Mouse (Mus musculus): ENCODE results near the gene Sycp2. TPM values are rescaled to one million over a fixed set of nuclear protein-coding genes. Genes with fewer than 3 reads are reported as not detected.

The Sycp2 gene
- polyA plus RNA-seq, 1 experiment from 2014 or later: 0.10 TPM

DNA sequence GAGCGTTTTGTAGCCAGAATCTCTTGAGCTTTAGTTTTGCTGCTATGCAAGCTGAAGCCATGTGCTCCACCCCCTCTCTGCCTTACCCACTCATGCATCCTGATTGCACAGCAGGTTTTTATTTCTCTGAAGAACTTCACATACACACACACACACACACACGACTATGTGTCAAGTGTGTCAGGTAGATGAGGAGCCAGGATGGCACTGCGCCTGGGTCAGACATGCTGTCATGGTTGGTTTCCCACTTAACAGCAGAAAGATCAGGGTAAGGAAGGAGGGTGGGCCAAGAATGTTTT lies 7.6 kb upstream of the Sycp2 start:
- Histone ChIP-seq H3K9ac (replicated peaks; ENCODE audit: low read depth) (no peak overlapping the region), H3K9me3 (ENCODE audit: low read length) (no peaks in the 10 kb centered on the region), H3K27me3 (replicated peaks; ENCODE audit: insufficient read depth, low read length) (0 out of 2 replicates have a peak, but pooled peaks cover 2% of the 10 kb centered on the region), H3K4me2 (replicated peaks; ENCODE audit: low read depth, low read length) (peak overlapping the region; percentile 95), H3K36me3 (ENCODE audit: insufficient read depth, low read length) (no peaks in the 10 kb centered on the region), H3K4me3 (ENCODE audit: low read depth, low read length) (peak overlapping the region; percentile 67), H3K4me1 (ENCODE audit: insufficient read depth, low read depth, low read length) (peaks cover 7% of the 10 kb centered on the region), H3K27ac (ENCODE audit: low read length) (no peak overlapping the region)
- WGBS: 27% methylated on average over 3 of the region's 3 CpGs
- TF ChIP-seq EP300 (IDR thresholded peaks at IDR 0.05) (no peak), CTCF (IDR thresholded peaks at IDR 0.05) (no peak)
- DNase-seq (ENCODE audit: low spot score) (no peak), ATAC-seq (no peak)

DNA sequence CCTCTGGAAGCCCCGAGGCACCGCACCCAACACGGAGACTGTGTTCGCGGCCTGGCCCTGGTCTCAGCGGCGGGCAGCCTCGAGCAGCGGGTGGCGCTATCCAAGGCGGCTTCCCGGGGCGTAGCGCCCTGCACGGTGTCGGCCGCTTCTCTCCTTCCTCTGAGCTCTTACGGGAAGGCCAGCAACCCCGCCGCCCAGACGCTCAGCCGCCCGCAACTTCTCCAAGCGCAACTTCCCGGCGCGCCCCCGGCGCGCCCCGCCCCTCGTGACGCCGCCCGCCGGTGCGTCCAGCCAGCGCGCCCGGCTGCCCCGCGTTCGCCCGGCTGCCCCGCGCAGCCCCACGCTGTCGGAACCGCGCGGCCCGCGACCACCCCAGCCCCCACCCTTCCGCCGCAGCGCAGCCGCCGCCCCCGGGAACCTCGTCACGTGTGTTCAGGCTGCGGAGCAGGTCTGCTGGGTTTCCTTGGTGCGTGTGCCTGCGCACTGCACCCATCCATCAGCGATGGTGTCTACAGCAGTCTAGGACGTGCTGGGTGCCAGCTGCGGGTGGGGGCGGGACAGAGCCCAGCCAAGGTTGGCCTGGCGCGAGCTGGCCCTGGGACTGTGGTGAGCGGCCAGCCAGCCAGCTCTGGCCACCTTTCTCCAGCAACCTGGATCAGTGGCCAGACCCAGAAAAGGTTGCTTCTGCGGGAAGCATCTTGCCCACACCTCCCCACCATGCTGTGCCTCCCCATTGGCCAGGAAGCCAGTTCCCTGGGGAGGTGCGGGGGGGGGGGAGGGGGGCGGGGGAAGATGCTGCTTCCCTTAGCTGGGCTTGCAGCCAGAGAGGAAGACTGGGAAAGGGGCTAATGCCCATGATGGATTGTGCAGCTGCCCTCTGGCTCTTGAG lies 7.0 kb upstream of the Sycp2 start, which contains the start of the genes Ppp1r3d and Fam217b:
Ppp1r3d (minus strand) TSS at position 212 of the 889 bp plus-strand sequence.
Fam217b (plus strand) TSS at position 264 of the 889 bp plus-strand sequence.
- H3K36me3 ChIP-seq (ENCODE audit: insufficient read depth, low read length): no peaks in the 10 kb centered on the region
- ATAC-seq (peak; percentile 76), DNase-seq (ENCODE audit: low spot score) (peak; percentile 63)
- whole genome bisulfite sequencing: 0% methylated on average over 46 of the region's 74 CpGs
- no peaks in the 10 kb centered on the region for H3K9me3 ChIP-seq (ENCODE audit: low read length)
- H3K27ac ChIP-seq (ENCODE audit: low read length): peak within 1 kb of the TSS; percentile 38
- H3K9ac ChIP-seq (replicated peaks; ENCODE audit: low read depth): peak within 1 kb of the TSS; percentile 16
- peak within 1 kb of the TSS; percentile 67 for H3K4me3 ChIP-seq (ENCODE audit: low read depth, low read length)
- H3K27me3 ChIP-seq (replicated peaks; ENCODE audit: insufficient read depth, low read length): 0 out of 2 replicates have a peak, but pooled peaks cover 2% of the 10 kb centered on the region
- peak within 1 kb of the TSS; percentile 95 for H3K4me2 ChIP-seq (replicated peaks; ENCODE audit: low read depth, low read length)
- peaks cover 7% of the 10 kb centered on the region for H3K4me1 ChIP-seq (ENCODE audit: insufficient read depth, low read depth, low read length)
- TF ChIP-seq EP300 (IDR thresholded peaks at IDR 0.05) (no peak), CTCF (IDR thresholded peaks at IDR 0.05) (peak; percentile 47)

DNA sequence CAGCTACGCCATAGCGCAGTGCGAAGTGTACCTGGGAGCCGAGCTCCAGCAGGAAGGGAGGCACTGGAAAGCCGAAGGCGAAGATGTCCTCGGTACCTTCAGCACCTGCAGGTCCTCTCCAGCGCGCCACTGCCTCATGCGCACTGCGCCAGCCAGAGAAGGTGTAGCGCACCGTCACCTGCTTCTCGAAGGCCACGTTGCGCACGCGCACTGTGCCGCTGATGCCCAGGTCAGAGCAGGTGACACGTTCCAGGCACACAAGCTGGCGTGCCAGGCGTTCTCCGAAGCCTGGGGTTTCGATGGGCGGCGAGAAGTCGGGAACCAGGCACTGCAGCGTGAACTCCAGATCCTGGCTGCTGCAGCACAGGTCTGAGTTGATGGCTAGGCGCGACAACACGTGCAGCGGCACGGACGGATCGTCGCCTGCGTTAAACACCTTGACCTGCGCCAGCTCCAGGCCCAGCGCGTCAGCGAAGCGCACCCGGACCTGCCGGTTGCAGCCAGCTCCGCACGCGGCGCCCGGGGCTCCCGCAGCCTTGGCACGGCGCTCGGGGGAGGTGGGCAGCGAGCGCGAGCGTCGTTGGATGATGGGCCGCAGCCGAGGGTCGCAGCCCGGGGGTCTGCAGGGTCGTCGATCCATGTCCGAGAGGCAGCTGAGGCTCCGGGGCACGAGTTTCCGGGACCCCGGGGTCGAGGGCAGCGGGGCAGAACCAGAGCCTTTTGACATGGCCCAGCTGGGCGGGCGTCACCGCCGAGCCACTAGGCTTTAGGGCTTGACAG lies 6.2 kb upstream of the Sycp2 start:
- no peak for TF ChIP-seq CTCF (IDR thresholded peaks at IDR 0.05)
- no peak for TF ChIP-seq EP300 (IDR thresholded peaks at IDR 0.05)
- WGBS: 16% methylated on average over 63 of the region's 75 CpGs
- Histone ChIP-seq H3K4me3 (ENCODE audit: low read depth, low read length) (peak overlapping the region; percentile 67), H3K27me3 (replicated peaks; ENCODE audit: insufficient read depth, low read length) (0 out of 2 replicates have a peak, but pooled peaks cover 2% of the 10 kb centered on the region), H3K36me3 (ENCODE audit: insufficient read depth, low read length) (no peaks in the 10 kb centered on the region), H3K4me1 (ENCODE audit: insufficient read depth, low read depth, low read length) (peaks cover 7% of the 10 kb centered on the region), H3K9me3 (ENCODE audit: low read length) (no peaks in the 10 kb centered on the region), H3K27ac (ENCODE audit: low read length) (peak overlapping the region; percentile 38; the same call in 1 of the 2 replicates), H3K9ac (replicated peaks; ENCODE audit: low read depth) (peak overlapping the region; percentile 16), H3K4me2 (replicated peaks; ENCODE audit: low read depth, low read length) (peak overlapping the region; percentile 95)
- DNase-seq (ENCODE audit: low spot score): no peak
- ATAC-seq: no peak

DNA sequence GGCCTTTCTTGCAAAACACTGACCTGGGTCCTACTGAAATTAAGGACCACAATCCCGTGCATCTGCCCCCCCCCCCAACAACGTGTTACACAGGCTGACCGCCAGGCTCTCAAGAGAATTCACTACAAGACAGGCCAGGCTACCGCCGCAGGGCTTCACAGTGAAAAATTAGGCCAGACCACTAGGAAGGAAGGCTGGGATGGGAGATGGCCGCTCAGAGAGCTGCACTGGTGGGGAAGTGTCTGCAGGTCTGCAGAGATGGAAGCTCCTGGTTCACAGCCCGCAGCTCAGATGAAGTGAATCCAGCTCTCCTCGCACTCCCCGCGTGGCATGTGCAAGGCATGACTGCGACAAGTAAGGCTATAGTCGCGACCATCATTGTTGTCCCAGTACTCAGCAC lies 5.6 kb upstream of the Sycp2 start:
- Histone ChIP-seq H3K27ac (ENCODE audit: low read length) (no peak overlapping the region), H3K9ac (replicated peaks; ENCODE audit: low read depth) (no peak overlapping the region), H3K4me1 (ENCODE audit: insufficient read depth, low read depth, low read length) (peaks cover 7% of the 10 kb centered on the region), H3K27me3 (replicated peaks; ENCODE audit: insufficient read depth, low read length) (0 out of 2 replicates have a peak, but pooled peaks cover 2% of the 10 kb centered on the region), H3K4me3 (ENCODE audit: low read depth, low read length) (peak overlapping the region; percentile 67), H3K36me3 (ENCODE audit: insufficient read depth, low read length) (no peaks in the 10 kb centered on the region), H3K9me3 (ENCODE audit: low read length) (no peaks in the 10 kb centered on the region), H3K4me2 (replicated peaks; ENCODE audit: low read depth, low read length) (peak overlapping the region; percentile 95)
- TF ChIP-seq EP300 (IDR thresholded peaks at IDR 0.05) (no peak), CTCF (IDR thresholded peaks at IDR 0.05) (no peak)
- ATAC-seq: no peak
- DNase-seq (ENCODE audit: low spot score): no peak
- WGBS: 51% methylated on average over 13 of the region's 13 CpGs

DNA sequence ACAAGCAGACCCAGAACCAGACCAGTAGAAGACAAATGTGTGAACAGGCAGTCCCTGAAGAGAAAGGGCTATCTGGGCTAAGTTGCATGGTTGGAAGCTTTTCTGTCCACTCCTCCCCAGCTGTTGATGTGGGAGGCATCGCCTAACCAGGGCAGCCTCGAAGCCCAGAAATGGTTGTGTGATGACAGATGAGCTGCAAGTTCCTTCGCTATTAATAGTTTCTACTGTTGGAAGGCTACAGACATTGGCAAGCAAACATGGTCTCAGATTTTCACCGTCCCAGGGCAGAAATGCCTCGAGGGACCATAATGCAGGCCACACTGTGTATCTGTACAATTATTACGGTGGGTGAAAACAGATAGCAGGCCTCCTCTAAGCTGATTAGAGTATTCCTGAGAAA lies 5.1 kb upstream of the Sycp2 start:
- peak; percentile 68 for DNase-seq (ENCODE audit: low spot score)
- Histone ChIP-seq H3K4me2 (replicated peaks; ENCODE audit: low read depth, low read length) (no peak overlapping the region), H3K27ac (ENCODE audit: low read length) (no peak overlapping the region), H3K9ac (replicated peaks; ENCODE audit: low read depth) (no peak overlapping the region), H3K27me3 (replicated peaks; ENCODE audit: insufficient read depth, low read length) (0 out of 2 replicates have a peak, but pooled peaks cover 2% of the 10 kb centered on the region), H3K9me3 (ENCODE audit: low read length) (no peaks in the 10 kb centered on the region), H3K36me3 (ENCODE audit: insufficient read depth, low read length) (no peaks in the 10 kb centered on the region), H3K4me3 (ENCODE audit: low read depth, low read length) (no peak overlapping the region), H3K4me1 (ENCODE audit: insufficient read depth, low read depth, low read length) (peaks cover 7% of the 10 kb centered on the region)
- ATAC-seq: peak; percentile 11; the same call in 1 of the 2 replicates
- WGBS: 47% methylated on average over 6 of the region's 6 CpGs
- no peak for TF ChIP-seq CTCF (IDR thresholded peaks at IDR 0.05)
- no peak for TF ChIP-seq EP300 (IDR thresholded peaks at IDR 0.05)

DNA sequence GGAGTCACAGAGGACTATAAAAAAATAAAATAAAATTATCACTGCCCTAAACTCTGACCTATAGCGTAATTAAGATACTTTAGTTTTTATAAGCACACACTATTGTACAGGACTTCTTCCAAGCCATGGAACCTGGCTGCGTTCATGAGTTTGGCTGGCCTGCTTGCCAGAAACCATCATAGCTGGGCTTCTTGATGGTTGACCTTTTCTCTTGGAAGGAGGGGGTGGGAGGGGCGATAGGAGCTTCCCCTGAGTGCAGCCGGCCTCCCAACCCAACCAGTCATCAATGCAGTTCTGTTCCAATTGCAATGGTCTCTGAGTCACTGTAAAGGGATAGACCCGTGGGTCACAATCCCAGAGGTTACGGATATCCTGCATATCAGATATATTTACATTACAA lies 2.8 kb upstream of the Sycp2 start:
- DNase-seq (ENCODE audit: low spot score): no peak
- WGBS: 74% methylated on average over 6 of the region's 6 CpGs
- H3K27me3 ChIP-seq (replicated peaks; ENCODE audit: insufficient read depth, low read length): 0 out of 2 replicates have a peak, but pooled peaks cover 2% of the 10 kb centered on the region
- no peak overlapping the region for H3K4me2 ChIP-seq (replicated peaks; ENCODE audit: low read depth, low read length)
- no peak for TF ChIP-seq EP300 (IDR thresholded peaks at IDR 0.05)
- TF ChIP-seq CTCF (IDR thresholded peaks at IDR 0.05): no peak
- H3K9me3 ChIP-seq (ENCODE audit: low read length): no peaks in the 10 kb centered on the region
- ATAC-seq: no peak
- no peak overlapping the region for H3K4me3 ChIP-seq (ENCODE audit: low read depth, low read length)
- no peak overlapping the region for H3K27ac ChIP-seq (ENCODE audit: low read length)
- no peaks in the 10 kb centered on the region for H3K36me3 ChIP-seq (ENCODE audit: insufficient read depth, low read length)
- peaks cover 7% of the 10 kb centered on the region for H3K4me1 ChIP-seq (ENCODE audit: insufficient read depth, low read depth, low read length)
- H3K9ac ChIP-seq (replicated peaks; ENCODE audit: low read depth): no peak overlapping the region
